8 mouse cellular contexts compared by ENCODE assay signal in genomic region chr1:64118285-64119170, GRCm38 (mm10). TPM values are rescaled to one million over a fixed set of nuclear protein-coding genes. Genes with fewer than 3 reads are reported as not detected.
DNase-seq lines count a peak whose midpoint lies in the region; ATAC-seq and TF ChIP-seq lines count a peak whose summit lies in the region.

No protein-coding gene starts in this region.

- H3K36me3 ChIP-seq in hindbrain, embryonic 13.5 days: no peaks in the 10 kb centered on the region
- no peaks in the 10 kb centered on the region for H3K36me3 ChIP-seq in limb, embryonic 15.5 days
- no peaks in the 10 kb centered on the region for H3K36me3 ChIP-seq in neural tube, embryonic 14.5 days (ENCODE audit: control insufficient read depth, insufficient read depth, low read length)
- no peaks in the 10 kb centered on the region for H3K36me3 ChIP-seq in thymus, adult 2 months (ENCODE audit: control insufficient read depth, insufficient read depth, low read length)

- no peaks in the 10 kb centered on the region for H3K27me3 ChIP-seq in hindbrain, embryonic 13.5 days
- no peaks in the 10 kb centered on the region for H3K27me3 ChIP-seq in limb, embryonic 15.5 days
- H3K27me3 ChIP-seq in neural tube, embryonic 14.5 days (ENCODE audit: control insufficient read depth, insufficient read depth, low read length): no peaks in the 10 kb centered on the region
- no peaks in the 10 kb centered on the region for H3K27me3 ChIP-seq in thymus, adult 2 months (ENCODE audit: control insufficient read depth, insufficient read depth, low read length)

- peak overlapping the region; percentile 80 for H3K4me2 ChIP-seq in hindbrain, embryonic 13.5 days
- peak overlapping the region; percentile 63 for H3K4me2 ChIP-seq in limb, embryonic 15.5 days
- H3K4me2 ChIP-seq in neural tube, embryonic 14.5 days (ENCODE audit: low read depth, low read length): peak overlapping the region; percentile 70

- H3K9me3 ChIP-seq in hindbrain, embryonic 13.5 days: no peaks in the 10 kb centered on the region
- no peaks in the 10 kb centered on the region for H3K9me3 ChIP-seq in limb, embryonic 15.5 days
- H3K9me3 ChIP-seq in neural tube, embryonic 14.5 days (ENCODE audit: control insufficient read depth, low read length): no peaks in the 10 kb centered on the region

- 25% methylated on average over 6 of the region's 6 CpGs for WGBS in hindbrain, embryonic 13.5 days
- WGBS in limb, embryonic 15.5 days: 35% methylated on average over 6 of the region's 6 CpGs
- WGBS in neural tube, embryonic 14.5 days: 31% methylated on average over 6 of the region's 6 CpGs
- WGBS in thymus, adult 2 months: 62% methylated on average over 6 of the region's 6 CpGs

- peak overlapping the region; percentile 96 for H3K9ac ChIP-seq in hindbrain, embryonic 13.5 days
- H3K9ac ChIP-seq in limb, embryonic 15.5 days: no peak overlapping the region
- H3K9ac ChIP-seq in neural tube, embryonic 14.5 days (replicated peaks; ENCODE audit: low read depth, low read length): peak overlapping the region; percentile 89

- DNase-seq in testis, postnatal 14 days (ENCODE audit: low spot score): peak; percentile 16
- DNase-seq in testis, postnatal 10 days (ENCODE audit: low spot score): no peak
- no peak for DNase-seq in ovary, postnatal 14 days (ENCODE audit: low spot score)
- DNase-seq in thymus, adult 2 months: no peak

- H3K27ac ChIP-seq in embryonic fibroblast, embryonic 13.5 days (ENCODE audit: insufficient read depth, low read length): peak overlapping the region; percentile 90
- H3K27ac ChIP-seq in hindbrain, embryonic 13.5 days: peak overlapping the region; percentile 100
- peak overlapping the region; percentile 62; the same call in 1 of the 2 replicates for H3K27ac ChIP-seq in limb, embryonic 15.5 days
- H3K27ac ChIP-seq in neural tube, embryonic 14.5 days (ENCODE audit: low read depth, low read length): peak overlapping the region; percentile 100
- no peak overlapping the region for H3K27ac ChIP-seq in thymus, adult 2 months (ENCODE audit: control insufficient read depth, insufficient read depth, low read length)

- no peak for TF ChIP-seq CTCF in embryonic fibroblast, embryonic 13.5 days (IDR thresholded peaks at IDR 0.05; ENCODE audit: borderline replicate concordance, insufficient read depth, low read length)
- no peak for TF ChIP-seq CTCF in thymus, adult 2 months (IDR thresholded peaks at IDR 0.05; ENCODE audit: borderline replicate concordance, control insufficient read depth, extremely low read depth, insufficient read depth, low read length, poor library complexity)

- TF ChIP-seq POLR2A in embryonic fibroblast, embryonic 13.5 days (IDR thresholded peaks at IDR 0.05; ENCODE audit: low read depth, low read length): peak; percentile 56
- TF ChIP-seq POLR2A in thymus, adult 2 months (IDR thresholded peaks at IDR 0.05; ENCODE audit: control insufficient read depth, extremely low read depth, insufficient read depth, low read length, poor library complexity): no peak

- no peak for ATAC-seq in hindbrain, embryonic 13.5 days (ENCODE audit: low FRiP score)
- ATAC-seq in limb, embryonic 15.5 days (ENCODE audit: insufficient number of reproducible peaks, low FRiP score, low TSS enrichment, low read depth): no peak
- ATAC-seq in neural tube, embryonic 14.5 days (ENCODE audit: low read depth): no peak

- H3K4me3 ChIP-seq in embryonic fibroblast, embryonic 13.5 days (ENCODE audit: insufficient read depth, low read length): peak overlapping the region; percentile 68
- H3K4me3 ChIP-seq in hindbrain, embryonic 13.5 days: peak overlapping the region; percentile 63
- H3K4me3 ChIP-seq in limb, embryonic 15.5 days: peak overlapping the region; percentile 73
- peak overlapping the region; percentile 81 for H3K4me3 ChIP-seq in neural tube, embryonic 14.5 days (ENCODE audit: low read depth, low read length)
- no peak overlapping the region for H3K4me3 ChIP-seq in thymus, adult 2 months (ENCODE audit: control insufficient read depth, insufficient read depth, low read length)

- H3K4me1 ChIP-seq in embryonic fibroblast, embryonic 13.5 days (ENCODE audit: control insufficient read depth, insufficient read depth, low read length): peaks cover 9% of the 10 kb centered on the region
- H3K4me1 ChIP-seq in hindbrain, embryonic 13.5 days (replicated peaks): peaks cover 58% of the 10 kb centered on the region
- peaks cover 31% of the 10 kb centered on the region for H3K4me1 ChIP-seq in limb, embryonic 15.5 days
- peaks cover 27% of the 10 kb centered on the region for H3K4me1 ChIP-seq in neural tube, embryonic 14.5 days (ENCODE audit: control insufficient read depth, insufficient read depth, low read length)
- H3K4me1 ChIP-seq in thymus, adult 2 months (replicated peaks; ENCODE audit: control insufficient read depth, insufficient read depth, low read length): peaks cover 25% of the 10 kb centered on the region

RNA-seq across cellular contexts. Expression of gene Klf7, which starts 3.6 kb away (rescaled TPM):
- 34.3 and 44.7 TPM in 2 replicates for polyA plus RNA-seq in embryonic fibroblast, embryonic 13.5 days (2011; ENCODE audit: insufficient read length, low read depth, missing spikeins)
- 93.3 and 100 TPM in 2 replicates for polyA plus RNA-seq in hindbrain, embryonic 13.5 days (2015; fragmentation: Nextera tagmentation; extraction: Ambion mirVana)
- 22.5 and 27.5 TPM in 2 replicates for polyA plus RNA-seq in limb, embryonic 15.5 days (2015; fragmentation: Nextera tagmentation; extraction: Ambion mirVana)
- polyA plus RNA-seq in neural tube, embryonic 14.5 days (2014; fragmentation: Nextera tagmentation; extraction: Ambion mirVana): 71.4 and 78.3 TPM in 2 replicates
- polyA plus RNA-seq in thymus, adult 2 months (2012; rRNA removed): 31.7 and 36.3 TPM in 2 replicates
